Mouse (Mus musculus): ENCODE measurements at regions not wholly inside any gene's neighbourhood (a gene's known extent, or its start where the extent isn't known, plus 50 kb on each side); places are given as distances from the start of the nearest gene placed in this dataset.

DNA sequence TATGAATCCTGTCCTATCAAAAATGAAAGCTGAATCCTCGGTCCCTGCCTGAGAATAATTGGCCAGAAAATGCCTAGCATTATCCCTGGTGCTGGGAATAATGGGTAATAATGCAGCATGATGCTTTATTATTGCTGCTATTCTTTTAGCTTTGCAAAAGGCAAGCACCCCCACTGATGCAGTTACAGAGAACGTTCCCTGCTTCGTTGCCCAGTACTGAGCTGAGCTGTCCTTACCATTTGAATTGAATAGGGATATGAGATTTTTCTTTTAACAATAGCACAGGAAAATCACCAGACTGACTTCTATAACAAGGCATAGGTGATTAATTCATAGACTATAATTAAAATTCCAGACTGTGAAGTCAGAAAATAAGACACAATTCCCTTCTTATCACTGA lies 566.5 kb downstream of the Htr1a start:
- DNase-seq (ENCODE audit: low spot score) (peak; percentile 2), ATAC-seq (no peak)
- WGBS, result 20% methylated on average over 3 of the region's 3 CpGs
- H3K4me2 ChIP-seq (ENCODE audit: low read depth, low read length), result no peak overlapping the region
- H3K4me3 ChIP-seq (ENCODE audit: low read length), result no peak overlapping the region
- no peak for TF ChIP-seq CTCF (IDR thresholded peaks at IDR 0.05; ENCODE audit: low read depth)
- H3K9ac ChIP-seq (replicated peaks; ENCODE audit: low read length), result no peak overlapping the region
- no peaks in the 10 kb centered on the region for H3K9me3 ChIP-seq (ENCODE audit: low read length)
- H3K4me1 ChIP-seq (ENCODE audit: insufficient read depth, low read length), result no peaks in the 10 kb centered on the region
- no peaks in the 10 kb centered on the region for H3K36me3 ChIP-seq (ENCODE audit: insufficient read depth, low read length)
- no peaks in the 10 kb centered on the region for H3K27me3 ChIP-seq (ENCODE audit: insufficient read depth, low read length)
- H3K27ac ChIP-seq, result no peak overlapping the region

- no peak overlapping the region for H3K4me2 ChIP-seq (ENCODE audit: low read depth, low read length)
- H3K27me3 ChIP-seq (ENCODE audit: insufficient read depth, low read length), result no peaks in the 10 kb centered on the region
- H3K36me3 ChIP-seq (ENCODE audit: insufficient read depth, low read length), result no peaks in the 10 kb centered on the region
- no peaks in the 10 kb centered on the region for H3K9me3 ChIP-seq (ENCODE audit: low read length)
- no peak overlapping the region for H3K27ac ChIP-seq
- H3K4me1 ChIP-seq (ENCODE audit: insufficient read depth, low read length), result no peaks in the 10 kb centered on the region
- ATAC-seq, result no peak
- no peak for TF ChIP-seq CTCF (IDR thresholded peaks at IDR 0.05; ENCODE audit: low read depth)
- no peak for DNase-seq (ENCODE audit: low spot score)
- WGBS, result 74% methylated on average over 2 of the region's 2 CpGs
- H3K4me3 ChIP-seq (ENCODE audit: low read length), result no peak overlapping the region
- H3K9ac ChIP-seq (replicated peaks; ENCODE audit: low read length), result no peak overlapping the region
Observed at GRCm38 (mm10) chr13:106027913-106028312, 584.5 kb downstream of the Htr1a start.
